In the genomic region with DNA sequence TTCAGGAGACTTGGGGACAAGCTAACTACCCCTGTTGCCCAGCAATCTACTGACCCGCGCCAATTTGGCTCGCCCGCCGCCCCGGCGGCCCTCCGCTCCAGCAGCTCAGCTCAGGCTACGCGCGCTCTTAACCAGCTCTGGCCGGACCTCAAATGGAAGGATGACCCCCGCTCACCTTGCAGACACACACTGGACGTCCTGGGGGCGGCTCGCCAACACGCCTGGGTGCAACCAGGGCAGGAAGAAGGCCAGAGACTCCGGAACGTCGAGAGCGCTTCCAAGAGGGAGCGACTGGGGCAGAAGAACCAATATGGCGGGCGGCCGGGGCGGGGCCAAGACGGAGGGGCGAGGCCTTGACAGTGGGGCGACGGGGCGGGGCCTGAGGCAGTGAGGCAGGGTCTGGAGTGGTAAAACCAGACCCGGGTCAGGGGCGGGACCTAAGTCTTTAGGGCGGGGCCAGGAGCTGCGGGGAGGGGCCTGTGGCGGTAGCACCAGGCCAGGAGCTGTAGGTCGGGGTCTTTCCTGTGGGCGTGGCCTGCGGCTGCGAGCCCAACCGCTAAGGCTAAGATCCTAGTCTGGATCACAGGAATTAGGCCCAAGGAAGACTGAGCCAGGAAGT, we compare ENCODE assay signal across 8 mouse cellular contexts. TPM values are rescaled to one million over a fixed set of nuclear protein-coding genes. Genes with fewer than 3 reads are reported as not detected.
DNase-seq lines count a peak whose midpoint lies in the region; ATAC-seq lines count a peak whose summit lies in the region.

A gene (minus strand): TSS at position 503 of the 619 bp plus-strand sequence.

- H3K9ac ChIP-seq in hindbrain, embryonic 12.5 days: peak within 1 kb of the TSS; percentile 61

- 24% methylated on average over 41 of the region's 41 CpGs for WGBS in hindbrain, embryonic 12.5 days

- H3K36me3 ChIP-seq in hindbrain, embryonic 12.5 days: no peaks in the 10 kb centered on the region

- H3K4me1 ChIP-seq in hindbrain, embryonic 12.5 days: peaks cover 3% of the 10 kb centered on the region

- DNase-seq in Muller cell, postnatal 12 days (ENCODE audit: inconsistent ontology term): peak; percentile 96
- DNase-seq in cerebellum, adult 9-11 months: peak; percentile 92
- peak; percentile 86 to 89 for DNase-seq in frontal cortex, postnatal 10 days (ENCODE audit: low spot score in 2 of 2)
- DNase-seq in layer of hippocampus, postnatal 25 days (ENCODE audit: extremely low spot score in 1 of 2, low spot score in 1 of 2): peak; percentile 68 to 71
- peak; percentile 93 for DNase-seq in lung, postnatal 25 days (ENCODE audit: low spot score)
- peak; percentile 92 for DNase-seq in retina, embryonic 14.5 days (ENCODE audit: low spot score)
- peak; percentile 98 for DNase-seq in thymus, postnatal 4 days

- H3K4me2 ChIP-seq in hindbrain, embryonic 12.5 days (replicated peaks): peak within 1 kb of the TSS; percentile 56

- peak; percentile 99 for ATAC-seq in hindbrain, embryonic 12.5 days (ENCODE audit: low FRiP score)

- no peaks in the 10 kb centered on the region for H3K9me3 ChIP-seq in hindbrain, embryonic 12.5 days (replicated peaks)

- H3K27ac ChIP-seq in hindbrain, embryonic 12.5 days: peak within 1 kb of the TSS; percentile 71

- H3K27me3 ChIP-seq in hindbrain, embryonic 12.5 days: peaks cover 9% of the 10 kb centered on the region

- peak within 1 kb of the TSS; percentile 57 for H3K4me3 ChIP-seq in hindbrain, embryonic 12.5 days

RNA-seq across cellular contexts. Expression of the gene that starts here (rescaled TPM):
- 50.8 and 55.6 TPM in 2 replicates for polyA plus RNA-seq in hindbrain, embryonic 12.5 days (2016; fragmentation: Nextera tagmentation; extraction: Ambion mirVana)
- 10 to 100 TPM; 38.5 to 39.0 TPM for total RNA-seq in layer of hippocampus, postnatal 25 days (2021)

Comparison
In these comparisons a context has a peak if more than half of its experiments do, and no peak if none do; other contexts are left out.
1. Peak in every context shown above with its lines: DNase-seq, ATAC-seq, H3K4me3 ChIP-seq and H3K27ac ChIP-seq.